Mouse (Mus musculus) kidney, adult 2 months (tissue): Measurements from ENCODE around the gene Usp49.

ENCODE experiments used
- CTCF ChIP-seq: fragments of 200-500 bp; conservative IDR thresholded peaks from 2 replicates; pipeline ENCODE4 v1.5.1; 2011; ENCODE audit warnings: low read depth, mild to moderate bottlenecking, control low read depth, low read length, moderate library complexity, mixed read lengths; ENCODE audit not compliant: insufficient read depth, insufficient read length
- POLR2A ChIP-seq: fragments of 200-500 bp; IDR thresholded peaks from one replicate; pipeline ENCODE4 v1.6.1; 2011; ENCODE audit warnings: low read depth, low read length, control low read depth

GRCm38 (mm10) chr17:47599511-47600297 is 30.8 kb upstream of the Usp49 start:
- TF ChIP-seq CTCF = no peak
- no peak for TF ChIP-seq POLR2A
